Mouse (Mus musculus) CH12.LX (cell line): ENCODE data around the gene Hecw2. TPM values are rescaled to one million over a fixed set of nuclear protein-coding genes. Genes with fewer than 3 reads are reported as not detected.
A peak's percentile ranks its signal among the peaks of the same experiment; 100 is the strongest.

Experiments used
- DNase-seq: peaks from one replicate; pipeline ENCODE4 v3.0.0-alpha.2; 2013; ENCODE audit errors: extremely low read depth
- H3K27ac ChIP-seq: 2 replicates; pipeline ENCODE4 v1.5.1; 2012; ENCODE audit warnings: low read depth, mild to moderate bottlenecking, control low read depth, moderate library complexity; ENCODE audit not compliant: insufficient read depth
- H3K27me3 ChIP-seq: replicated peaks from 2 replicates; pipeline ENCODE3; 2012; ENCODE audit warnings: inconsistent platforms
- H3K36me3 ChIP-seq, 2 experiments: replicated peaks in 1 of 2; 2 replicates each; pipeline versions ENCODE3 to v1.6.1; 2012; ENCODE audit warnings: inconsistent platforms in 1 of 2, low read length in 1 of 2, mild to moderate bottlenecking in 1 of 2, mixed read lengths in 1 of 2, moderate library complexity in 1 of 2; ENCODE audit not compliant: control insufficient read depth in 1 of 2, insufficient read depth in 1 of 2
- H3K4me1 ChIP-seq, 2 experiments: 2 replicates each; pipeline ENCODE4 v1.6.1; 2012; ENCODE audit warnings: inconsistent platforms in 1 of 2, moderate library complexity in 1 of 2; ENCODE audit not compliant: insufficient read depth in 2 of 2, control insufficient read depth in 1 of 2
- H3K4me2 ChIP-seq: 2 replicates; pipeline ENCODE4 v1.6.1; 2012; ENCODE audit warnings: low read depth, mild to moderate bottlenecking, control low read depth; ENCODE audit not compliant: poor library complexity, insufficient read depth, severe bottlenecking
- H3K4me3 ChIP-seq, 3 experiments: fragments of 150-350 bp in 1 of 3; sonication (generic) in 1 of 3; replicated peaks in 1 of 3; 2 replicates each; pipeline versions ENCODE3 to v1.5.1; 2011 to 2012; ENCODE audit warnings: low read depth in 2 of 3, low read length in 2 of 3, mild to moderate bottlenecking in 2 of 3, moderate library complexity in 2 of 3, control low read depth in 1 of 3, improper control_type of control experiment in 1 of 3, inconsistent platforms in 1 of 3, mixed read lengths in 1 of 3; ENCODE audit not compliant: poor library complexity in 1 of 3
- H3K79me2 ChIP-seq: replicated peaks from 2 replicates; pipeline ENCODE4 v1.6.1; 2012; ENCODE audit warnings: mild to moderate bottlenecking, moderate library complexity; ENCODE audit not compliant: control insufficient read depth, poor library complexity, insufficient read depth, severe bottlenecking; ENCODE audit errors: extremely low read depth
- H3K9ac ChIP-seq: 2 replicates; pipeline ENCODE4 v1.6.1; 2012; ENCODE audit warnings: low read depth, mild to moderate bottlenecking, control low read depth, moderate library complexity; ENCODE audit not compliant: insufficient read depth
- H3K9me3 ChIP-seq: replicated peaks from 2 replicates; pipeline ENCODE3; 2012; ENCODE audit warnings: low read length, inconsistent platforms, mixed read lengths
- BHLHE40 ChIP-seq: IDR thresholded peaks from 2 replicates; pipeline ENCODE4 v1.6.1; 2011; ENCODE audit warnings: mild to moderate bottlenecking, low read depth, low read length, improper control_type of control experiment
- CHD1 ChIP-seq: IDR thresholded peaks from 2 replicates; pipeline ENCODE4 v1.6.1; 2012; ENCODE audit warnings: low read depth, low read length, improper control_type of control experiment, inconsistent platforms
- CHD2 ChIP-seq: IDR thresholded peaks from 2 replicates; pipeline ENCODE4 v1.6.1; 2011; ENCODE audit warnings: low read length, improper control_type of control experiment
- CTCF ChIP-seq, 2 experiments: IDR thresholded peaks in 1 of 2; conservative IDR thresholded peaks in 1 of 2; 2 replicates each; pipeline ENCODE4 v1.5.1; 2011 to 2012; ENCODE audit warnings: low read depth in 2 of 2, low read length in 2 of 2, improper control_type of control experiment in 1 of 2, inconsistent platforms in 1 of 2, mild to moderate bottlenecking in 1 of 2, moderate library complexity in 1 of 2
- EP300 ChIP-seq: IDR thresholded peaks from 2 replicates; pipeline ENCODE4 v1.6.1; 2011; ENCODE audit warnings: low read length, improper control_type of control experiment
- ETS1 ChIP-seq: conservative IDR thresholded peaks from 2 replicates; pipeline ENCODE4 v1.6.1; 2012; ENCODE audit warnings: low read depth, mild to moderate bottlenecking, inconsistent platforms, low read length, improper control_type of control experiment, moderate library complexity
- GABPA ChIP-seq: IDR thresholded peaks from 2 replicates; pipeline ENCODE4 v1.6.1; 2012; ENCODE audit warnings: low read depth, low read length, improper control_type of control experiment, inconsistent platforms; ENCODE audit not compliant: insufficient replicate concordance
- HCFC1 ChIP-seq: IDR thresholded peaks from 2 replicates; pipeline ENCODE4 v1.6.1; 2012; ENCODE audit warnings: low read depth, mild to moderate bottlenecking, inconsistent platforms, low read length, improper control_type of control experiment
- IRF4 ChIP-seq: IDR thresholded peaks from 2 replicates; pipeline ENCODE4 v1.6.1; 2014; ENCODE audit warnings: low read depth, mild to moderate bottlenecking, inconsistent platforms, low read length, improper control_type of control experiment
- JUN ChIP-seq: IDR thresholded peaks from 2 replicates; pipeline ENCODE4 v1.6.1; 2011; ENCODE audit warnings: low read depth, mild to moderate bottlenecking, low read length, improper control_type of control experiment, moderate library complexity; ENCODE audit not compliant: insufficient read depth
- MAFK ChIP-seq: IDR thresholded peaks from 2 replicates; pipeline ENCODE4 v1.6.1; 2011; ENCODE audit warnings: low read length, improper control_type of control experiment; ENCODE audit not compliant: insufficient replicate concordance
- MAX ChIP-seq: IDR thresholded peaks from 2 replicates; pipeline ENCODE4 v1.6.1; 2011; ENCODE audit warnings: low read length, improper control_type of control experiment
- MAZ ChIP-seq: IDR thresholded peaks from 2 replicates; pipeline ENCODE4 v1.6.1; 2012; ENCODE audit warnings: low read depth, mild to moderate bottlenecking, inconsistent platforms, low read length, improper control_type of control experiment, moderate library complexity
- MEF2A ChIP-seq: IDR thresholded peaks from 2 replicates; pipeline ENCODE4 v1.6.1; 2014; ENCODE audit warnings: low read depth, mild to moderate bottlenecking, inconsistent platforms, low read length, improper control_type of control experiment, borderline replicate concordance
- MXI1 ChIP-seq: IDR thresholded peaks from 2 replicates; pipeline ENCODE4 v1.6.1; 2011; ENCODE audit warnings: mild to moderate bottlenecking, low read depth, low read length, improper control_type of control experiment
- MYC ChIP-seq: IDR thresholded peaks from 2 replicates; pipeline ENCODE4 v1.6.1; 2011; ENCODE audit warnings: low read depth, mild to moderate bottlenecking, improper control_type of control experiment, low read length
- NELFE ChIP-seq: IDR thresholded peaks from 2 replicates; pipeline ENCODE4 v1.6.1; 2011; ENCODE audit warnings: low read depth, low read length, improper control_type of control experiment
- NRF1 ChIP-seq: IDR thresholded peaks from 2 replicates; pipeline ENCODE4 v1.6.1; 2014; ENCODE audit warnings: low read depth, mild to moderate bottlenecking, inconsistent platforms, low read length, improper control_type of control experiment, moderate library complexity
- PAX5 ChIP-seq: IDR thresholded peaks from 2 replicates; pipeline ENCODE4 v1.6.1; 2012; ENCODE audit warnings: low read length, inconsistent platforms, mixed read lengths
- POLR2A ChIP-seq: IDR thresholded peaks from 2 replicates; pipeline ENCODE4 v1.6.1; 2011; ENCODE audit warnings: low read depth, mild to moderate bottlenecking, improper control_type of control experiment, low read length
- POLR2AphosphoS2 ChIP-seq: IDR thresholded peaks from 2 replicates; pipeline ENCODE4 v1.6.1; 2011; ENCODE audit warnings: low read depth, low read length, improper control_type of control experiment
- RAD21 ChIP-seq: IDR thresholded peaks from 2 replicates; pipeline ENCODE4 v1.6.1; 2011; ENCODE audit warnings: low read depth, mild to moderate bottlenecking, low read length, improper control_type of control experiment, moderate library complexity
- RCOR1 ChIP-seq: conservative IDR thresholded peaks from 2 replicates; pipeline ENCODE4 v1.6.1; 2012; ENCODE audit warnings: low read depth, mild to moderate bottlenecking, inconsistent platforms, low read length, improper control_type of control experiment
- SIN3A ChIP-seq: IDR thresholded peaks from 2 replicates; pipeline ENCODE4 v1.6.1; 2012; ENCODE audit warnings: low read length, improper control_type of control experiment, inconsistent platforms
- SMC3 ChIP-seq: IDR thresholded peaks from 2 replicates; pipeline ENCODE4 v1.6.1; 2011; ENCODE audit warnings: low read depth, low read length, improper control_type of control experiment
- UBTF ChIP-seq: IDR thresholded peaks from 2 replicates; pipeline ENCODE4 v1.6.1; 2012; ENCODE audit warnings: low read depth, mild to moderate bottlenecking, inconsistent platforms, low read length, improper control_type of control experiment, moderate library complexity
- USF1 ChIP-seq: IDR thresholded peaks from 2 replicates; pipeline ENCODE4 v1.6.1; 2014; ENCODE audit warnings: low read depth, mild to moderate bottlenecking, inconsistent platforms, low read length, improper control_type of control experiment
- USF2 ChIP-seq: conservative IDR thresholded peaks from 2 replicates; pipeline ENCODE4 v1.6.1; 2011; ENCODE audit warnings: low read depth, low read length, improper control_type of control experiment
- ZC3H11A ChIP-seq: IDR thresholded peaks from 2 replicates; pipeline ENCODE4 v1.6.1; 2012; ENCODE audit warnings: low read depth, mild to moderate bottlenecking, inconsistent platforms, low read length, improper control_type of control experiment
- ZKSCAN1 ChIP-seq: IDR thresholded peaks from 2 replicates; pipeline ENCODE4 v1.6.1; 2012; ENCODE audit warnings: low read depth, inconsistent platforms, low read length, improper control_type of control experiment, borderline replicate concordance
- ZMIZ1 ChIP-seq: IDR thresholded peaks from 2 replicates; pipeline ENCODE4 v1.6.1; 2012; ENCODE audit warnings: low read depth, mild to moderate bottlenecking, inconsistent platforms, low read length, improper control_type of control experiment
- dilution Hi-C: fragments of 300-500 bp; cut with MboI; formaldehyde crosslinking; loops from 2 replicates; pipeline ENCODE4 v1.14.3; 2020; ENCODE audit warnings: low sequenced_read_pairs; ENCODE audit not compliant: extremely low pct_unique_long_range_greater_than_20kb, extremely low pct_ligation_motif_present
- in situ Hi-C: fragments of 300-500 bp; cut with MboI; formaldehyde crosslinking; loops from 3 replicates; pipeline ENCODE4 v1.14.3; 2019; ENCODE audit warnings: low sequenced_read_pairs, low pct_ligation_motif_present, low pct_unique_long_range_greater_than_20kb, mixed read lengths
- polyA plus RNA-seq: library from polyadenylated mRNA; unstranded; fragments of >175 nt; gene quantifications from 2 replicates; pipeline ENCODE4 v1.2.1, GENCODE M21; 2012; ENCODE audit warnings: low read depth; ENCODE audit not compliant: insufficient read length
- total RNA-seq, 2 experiments: library from RNA; depleted of rRNA; stranded (reverse); fragments of 300-350 nt in 1 of 2; fragments of >200 nt in 1 of 2; gene quantifications; 2 replicates each; pipeline ENCODE4 v1.2.3; 2012 to 2014

Gene Hecw2
- total and polyA plus RNA-seq, 3 experiments: 0.05 to 0.59 (median 0.14) TPM

GRCm38 (mm10) chr1:53852086-53852610 lies 342.8 kb downstream of the Hecw2 start:
- H3K4me3 ChIP-seq: no peak overlapping the region
- H3K4me2 ChIP-seq: no peak overlapping the region
- no peaks in the 10 kb centered on the region for H3K79me2 ChIP-seq
- H3K9me3 ChIP-seq: no peaks in the 10 kb centered on the region
- peaks cover 5 to 43% of the 10 kb centered on the region in 2 experiments; a peak in 3 of 4 replicates for H3K4me1 ChIP-seq
- no peak overlapping the region for H3K27ac ChIP-seq
- in situ Hi-C loops: no loop called here
- no peak overlapping the region for H3K9ac ChIP-seq
- TF ChIP-seq JUN (no peak), BHLHE40 (no peak), SIN3A (no peak), CHD2 (no peak), POLR2AphosphoS2 (no peak), EP300 (no peak), NRF1 (no peak), HCFC1 (no peak), PAX5 (no peak), MYC (no peak), ZC3H11A (no peak), SMC3 (no peak), GABPA (no peak), ETS1 (no peak), ZKSCAN1 (no peak), MAZ (no peak), USF2 (no peak)
- DNase-seq: no peak
- no peaks in the 10 kb centered on the region for H3K36me3 ChIP-seq
- dilution Hi-C loops: no loop called here
- no peaks in the 10 kb centered on the region for H3K27me3 ChIP-seq

- peak overlapping the region; percentile 63; the same call in 1 of the 2 replicates for H3K4me2 ChIP-seq
- no peak overlapping the region for H3K9ac ChIP-seq
- DNase-seq: peak; percentile 84
- no peaks in the 10 kb centered on the region for H3K79me2 ChIP-seq
- in situ Hi-C loops: no loop called here
- dilution Hi-C loops: no loop called here
- H3K4me3 ChIP-seq: no peak overlapping the region
- no peaks in the 10 kb centered on the region for H3K9me3 ChIP-seq
- peaks cover 6 to 51% of the 10 kb centered on the region in 2 experiments; a peak in 3 of 4 replicates for H3K4me1 ChIP-seq
- no peaks in the 10 kb centered on the region for H3K27me3 ChIP-seq
- no peak overlapping the region for H3K27ac ChIP-seq
- H3K36me3 ChIP-seq: no peaks in the 10 kb centered on the region
- TF ChIP-seq MAZ (0 out of 2 replicates have a peak, but pooled peaks have one; percentile 24), NELFE (peak; percentile 15; the same call in 1 of the 2 replicates), RAD21 (no peak; the same call in none of the 2 replicates), ETS1 (peak; percentile 63; the same call in 1 of the 2 replicates), IRF4 (0 out of 2 replicates have a peak, but pooled peaks have one; percentile 17), HCFC1 (peak; percentile 49), RCOR1 (no peak; the same call in 1 of the 2 replicates), ZMIZ1 (no peak), MXI1 (no peak), USF1 (no peak), USF2 (no peak), CTCF (conservative IDR thresholded peaks at IDR 0.05 in 1 of 2, IDR thresholded peaks at IDR 0.05 in 1 of 2; ENCODE audit: low read depth in 2 of 2, low read length in 2 of 2) (no peak), POLR2AphosphoS2 (no peak), MAFK (0 out of 2 replicates have a peak, but pooled peaks have one; percentile 42), GABPA (no peak), SIN3A (0 out of 2 replicates have a peak, but pooled peaks have one; percentile 34), PAX5 (no peak), CHD2 (peak; percentile 53; the same call in 1 of the 2 replicates), CHD1 (no peak; the same call in 1 of the 2 replicates), POLR2A (peak; percentile 30; the same call in 1 of the 2 replicates), MAX (0 out of 2 replicates have a peak, but pooled peaks have one; percentile 26), MEF2A (no peak), UBTF (no peak)
These were observed 343.6 kb downstream of the Hecw2 start for GRCm38 (mm10) chr1:53851334-53851733.
